Mouse (Mus musculus) C2C12 (cell line): ENCODE results near the gene Rab3gap2.

Experiments
- CTCF ChIP-seq: IDR thresholded peaks from one replicate; pipeline ENCODE4 v1.5.1; 2011; ENCODE audit not compliant: control insufficient read depth, insufficient read depth, insufficient read length
- USF1 ChIP-seq: IDR thresholded peaks from one replicate; pipeline ENCODE4 v1.6.1; 2011; ENCODE audit warnings: low read depth, mild to moderate bottlenecking, control low read depth, moderate library complexity

GRCm38 (mm10) chr1:185298496-185298895, 94.6 kb downstream of the Rab3gap2 start:
- no peak for TF ChIP-seq USF1
- no peak for TF ChIP-seq CTCF
